Mouse (Mus musculus): ENCODE measurements around the gene Actr5.

DNA sequence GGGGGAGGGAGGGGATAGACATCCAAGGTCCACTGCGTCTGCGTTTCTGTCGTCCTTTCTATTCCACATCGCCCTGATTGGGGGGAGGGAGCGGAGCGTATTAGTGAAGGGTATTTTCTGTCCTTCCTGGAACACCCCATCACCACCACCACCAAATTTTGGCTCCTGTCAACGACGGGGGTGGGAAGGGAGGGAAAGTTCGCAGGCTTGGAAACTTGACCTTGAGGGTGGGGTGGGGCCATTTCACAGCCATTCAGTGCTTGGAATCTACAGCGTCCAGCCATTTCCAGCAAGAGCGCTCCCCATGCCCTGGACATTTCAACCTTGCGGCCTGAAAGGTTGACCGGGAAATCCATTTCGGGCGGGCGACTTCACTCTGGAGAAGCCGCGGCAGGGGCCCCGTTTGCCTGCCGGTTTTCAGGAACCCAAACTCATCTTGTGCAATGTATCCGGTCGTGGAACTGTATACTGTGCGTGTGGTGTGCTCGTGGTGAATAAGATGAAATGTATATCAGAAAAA is 9.5 kb upstream of the Actr5 start:
- TF ChIP-seq CTCF (IDR thresholded peaks at IDR 0.05; ENCODE audit: low read depth) = no peak
- TF ChIP-seq EP300 (IDR thresholded peaks at IDR 0.05; ENCODE audit: low read depth) = no peak

Data from liver, embryonic 14.5 days (tissue).